In genomic region chr15:99807776-99808735, GRCm38 (mm10) we compare ENCODE assay signal across 8 mouse cellular contexts. TPM values are rescaled to one million over a fixed set of nuclear protein-coding genes. Genes with fewer than 3 reads are reported as not detected.
DNase-seq lines count a peak whose midpoint lies in the region; ATAC-seq lines count a peak whose summit lies in the region.

No protein-coding gene starts in this region.

- no peaks in the 10 kb centered on the region for H3K27me3 ChIP-seq in forebrain, embryonic 13.5 days
- no peaks in the 10 kb centered on the region for H3K27me3 ChIP-seq in hindbrain, embryonic 16.5 days (replicated peaks; ENCODE audit: control insufficient read depth, insufficient read depth, low read length)
- no peaks in the 10 kb centered on the region for H3K27me3 ChIP-seq in neural tube, embryonic 14.5 days (ENCODE audit: control insufficient read depth, insufficient read depth, low read length)

- 8% methylated on average over 21 of the region's 21 CpGs for WGBS in forebrain, embryonic 13.5 days
- WGBS in hindbrain, embryonic 16.5 days, result 25% methylated on average over 21 of the region's 21 CpGs
- WGBS in neural tube, embryonic 14.5 days, result 22% methylated on average over 21 of the region's 21 CpGs

- H3K4me2 ChIP-seq in forebrain, embryonic 13.5 days, result peak overlapping the region; percentile 37
- peak overlapping the region; percentile 24 for H3K4me2 ChIP-seq in hindbrain, embryonic 16.5 days (ENCODE audit: low read length)
- peak overlapping the region; percentile 35; the same call in 1 of the 2 replicates for H3K4me2 ChIP-seq in neural tube, embryonic 14.5 days (ENCODE audit: low read depth, low read length)

- H3K9me3 ChIP-seq in forebrain, embryonic 13.5 days (replicated peaks), result no peaks in the 10 kb centered on the region
- no peaks in the 10 kb centered on the region for H3K9me3 ChIP-seq in hindbrain, embryonic 16.5 days (ENCODE audit: control insufficient read depth, low read length)
- no peaks in the 10 kb centered on the region for H3K9me3 ChIP-seq in neural tube, embryonic 14.5 days (ENCODE audit: control insufficient read depth, low read length)

- intact Hi-C loops in left cerebral cortex, postnatal 4 days (cut with DNase I), result no loop called here

- H3K27ac ChIP-seq in forebrain, embryonic 13.5 days, result peak overlapping the region; percentile 98
- H3K27ac ChIP-seq in hindbrain, embryonic 16.5 days (ENCODE audit: low read depth, low read length), result peak overlapping the region; percentile 82
- H3K27ac ChIP-seq in neural tube, embryonic 14.5 days (ENCODE audit: low read depth, low read length), result peak overlapping the region; percentile 88

- peak overlapping the region; percentile 21; the same call in 1 of the 2 replicates for H3K4me3 ChIP-seq in forebrain, embryonic 13.5 days
- no peak overlapping the region for H3K4me3 ChIP-seq in hindbrain, embryonic 16.5 days (ENCODE audit: low read length)
- H3K4me3 ChIP-seq in neural tube, embryonic 14.5 days (ENCODE audit: low read depth, low read length), result no peak overlapping the region

- peak; percentile 96 for ATAC-seq in forebrain, embryonic 13.5 days
- peak; percentile 80 for ATAC-seq in hindbrain, embryonic 16.5 days
- ATAC-seq in neural tube, embryonic 14.5 days (ENCODE audit: low read depth), result peak; percentile 88

- H3K4me1 ChIP-seq in forebrain, embryonic 13.5 days, result peaks cover 45% of the 10 kb centered on the region
- peaks cover 12% of the 10 kb centered on the region for H3K4me1 ChIP-seq in hindbrain, embryonic 16.5 days (ENCODE audit: control insufficient read depth, insufficient read depth, low read depth, low read length)
- peaks cover 24% of the 10 kb centered on the region for H3K4me1 ChIP-seq in neural tube, embryonic 14.5 days (ENCODE audit: control insufficient read depth, insufficient read depth, low read length)

- peak; percentile 41 for DNase-seq in left cerebral cortex, postnatal 4 days
- DNase-seq in left cerebral cortex, adult 9 months (ENCODE audit: low spot score in 2 of 2), result no peak
- no peak for DNase-seq in urinary bladder, postnatal 36 days (ENCODE audit: low spot score in 2 of 2)
- DNase-seq in urinary bladder, adult 18-20 months (ENCODE audit: low spot score in 2 of 2), result no peak
- no peak for DNase-seq in cerebellum, adult 11 months

- peaks cover 12% of the 10 kb centered on the region for H3K36me3 ChIP-seq in forebrain, embryonic 13.5 days (ENCODE audit: poor library complexity, severe bottlenecking)
- no peaks in the 10 kb centered on the region for H3K36me3 ChIP-seq in hindbrain, embryonic 16.5 days (ENCODE audit: control insufficient read depth, insufficient read depth, low read length)
- H3K36me3 ChIP-seq in neural tube, embryonic 14.5 days (ENCODE audit: control insufficient read depth, insufficient read depth, low read length), result peaks cover 6% of the 10 kb centered on the region; the same call in 1 of the 2 replicates

- H3K9ac ChIP-seq in forebrain, embryonic 13.5 days, result peak overlapping the region; percentile 30
- peak overlapping the region; percentile 33 for H3K9ac ChIP-seq in hindbrain, embryonic 16.5 days (ENCODE audit: low read depth, low read length)
- peak overlapping the region; percentile 39 for H3K9ac ChIP-seq in neural tube, embryonic 14.5 days (replicated peaks; ENCODE audit: low read depth, low read length)

RNA-seq across cellular contexts. Expression of gene Cers5, which starts 35.4 kb away (rescaled TPM):
- total RNA-seq in left cerebral cortex, postnatal 4 days (2021), result 10 to 100 TPM; 58.0 to 62.3 TPM
- polyA plus RNA-seq in forebrain, embryonic 13.5 days (2015; fragmentation: Nextera tagmentation; extraction: Ambion mirVana), result 62.6 and 67.2 TPM in 2 replicates
- polyA plus RNA-seq in hindbrain, embryonic 16.5 days (2015; fragmentation: Nextera tagmentation; extraction: Ambion mirVana), result 91.9 and 95.2 TPM in 2 replicates
- 82.5 and 83.3 TPM in 2 replicates for polyA plus RNA-seq in neural tube, embryonic 14.5 days (2014; fragmentation: Nextera tagmentation; extraction: Ambion mirVana)
